Mouse (Mus musculus): Measurements from ENCODE around the gene Plce1.

GRCm38 (mm10) chr19:38673936-38674335 is 193.0 kb downstream of the Plce1 start:
- TF ChIP-seq POLR2A (IDR thresholded peaks at IDR 0.05; ENCODE audit: control insufficient read depth in 1 of 2, insufficient read depth in 1 of 2, low read depth in 1 of 2, low read length in 2 of 2, poor library complexity in 1 of 2) (no peak), USF2 (IDR thresholded peaks at IDR 0.05; ENCODE audit: borderline replicate concordance in 1 of 2, insufficient read depth in 1 of 2, low read depth in 1 of 2, low read length in 2 of 2) (no peak), ZNF384 (IDR thresholded peaks at IDR 0.05; ENCODE audit: low read depth, low read length) (no peak), MAX (IDR thresholded peaks at IDR 0.05; ENCODE audit: low read length) (no peak), MYB (IDR thresholded peaks at IDR 0.05; ENCODE audit: low read depth, low read length) (no peak), SMC3 (IDR thresholded peaks at IDR 0.05; ENCODE audit: low read depth, low read length) (no peak), POLR2AphosphoS2 (IDR thresholded peaks at IDR 0.05; ENCODE audit: low read length) (no peak), MAFK (IDR thresholded peaks at IDR 0.05; ENCODE audit: borderline replicate concordance, low read depth, low read length) (no peak), TAL1 (IDR thresholded peaks at IDR 0.05; ENCODE audit: low read length) (no peak), CTCF (IDR thresholded peaks at IDR 0.05 in 2 of 3, conservative IDR thresholded peaks at IDR 0.05 in 1 of 3; ENCODE audit: control insufficient read depth in 1 of 3, insufficient read depth in 1 of 3, low read depth in 2 of 3, low read length in 3 of 3, poor library complexity in 1 of 3, severe bottlenecking in 1 of 3) (no peak), GABPA (IDR thresholded peaks at IDR 0.05; ENCODE audit: low read depth, low read length) (no peak), ETS1 (IDR thresholded peaks at IDR 0.05; ENCODE audit: low read depth, low read length) (no peak), CHD2 (IDR thresholded peaks at IDR 0.05; ENCODE audit: low read length) (no peak)
